Mouse (Mus musculus): ENCODE data around the gene Lhfpl2.

GRCm38 (mm10) chr13:94149006-94149405 lies 91.4 kb downstream of the Lhfpl2 start:
- TF ChIP-seq POLR2AphosphoS2 (IDR thresholded peaks at IDR 0.05; ENCODE audit: low read depth, low read length) (no peak), HCFC1 (IDR thresholded peaks at IDR 0.05; ENCODE audit: low read depth, low read length) (no peak)
